Mouse (Mus musculus) neural tube, embryonic 14.5 days (tissue): ENCODE measurements around the gene Krt83. TPM values are rescaled to one million over a fixed set of nuclear protein-coding genes. Genes with fewer than 3 reads are reported as not detected.

Experiments
- polyA plus RNA-seq: library from polyadenylated mRNA; unstranded; fragments of >200 nt; fragmentation: Nextera tagmentation; extraction: Ambion mirVana; gene quantifications from 2 replicates; pipeline ENCODE4 v1.2.1, GENCODE M21; 2014

The Krt83 gene
- polyA plus RNA-seq, 1 experiment from 2014 or later = not detected

Other genes with a start within 250 kb of the Krt83 start
- gene Nr4a1, start 237.2 kb downstream of the Krt83 start, polyA plus RNA-seq = 4.8 and 5.3 TPM in 2 replicates
- gene Atg101, start 207.2 kb downstream of the Krt83 start, polyA plus RNA-seq = 69.4 and 75.7 TPM in 2 replicates
- gene 6030408B16Rik, start 198.3 kb downstream of the Krt83 start, polyA plus RNA-seq = 0.22 and 0.64 TPM in 2 replicates
- gene Krt80, start 121.3 kb downstream of the Krt83 start, polyA plus RNA-seq = 0.08 and 0.28 TPM in 2 replicates
- 0.10 and 0.33 TPM in 2 replicates for gene Krt7, start 80.5 kb downstream of the Krt83 start, polyA plus RNA-seq
- gene Krt87, start 52.7 kb downstream of the Krt83 start, polyA plus RNA-seq = 0.19 and 0.40 TPM in 2 replicates
- gene Krt88, start 43.8 kb downstream of the Krt83 start, polyA plus RNA-seq = not detected in 2 replicates
- 0.17 TPM in 1 of 2 replicates, not detected in the other for gene Krt81, start 27.8 kb downstream of the Krt83 start, polyA plus RNA-seq
- gene Krt86, start 18.0 kb downstream of the Krt83 start, polyA plus RNA-seq = not detected in 2 replicates
- 0.29 TPM in 1 of 2 replicates, not detected in the other for gene Gm49425, start 25.7 kb upstream of the Krt83 start, polyA plus RNA-seq
- gene Krt84, start 41.3 kb upstream of the Krt83 start, polyA plus RNA-seq = 0.11 TPM in 1 of 2 replicates, not detected in the other
- not detected in 2 replicates for gene Krt82, start 59.2 kb upstream of the Krt83 start, polyA plus RNA-seq
- gene Krt90, start 71.4 kb upstream of the Krt83 start, polyA plus RNA-seq = 0.13 TPM in 2 replicates
- 0.08 TPM in 1 of 2 replicates, not detected in the other for gene Krt75, start 82.4 kb upstream of the Krt83 start, polyA plus RNA-seq
- gene Gm5414, start 136.7 kb upstream of the Krt83 start, polyA plus RNA-seq = not detected in 2 replicates
- not detected in 2 replicates for gene Gm5478, start 155.9 kb upstream of the Krt83 start, polyA plus RNA-seq
- gene Krt6b, start 188.8 kb upstream of the Krt83 start, polyA plus RNA-seq = not detected in 2 replicates
- not detected in 2 replicates for gene Krt6a, start 202.8 kb upstream of the Krt83 start, polyA plus RNA-seq
- gene Krt5, start 221.4 kb upstream of the Krt83 start, polyA plus RNA-seq = not detected in 2 replicates